Mouse (Mus musculus): Measurements from ENCODE around the gene Tfpt. TPM values are rescaled to one million over a fixed set of nuclear protein-coding genes. Genes with fewer than 3 reads are reported as not detected.
A peak's percentile ranks its signal among the peaks of the same experiment; 100 is the strongest.

The Tfpt gene
- polyA plus RNA-seq, 1 experiment from 2014 or later = 8.8 TPM

DNA sequence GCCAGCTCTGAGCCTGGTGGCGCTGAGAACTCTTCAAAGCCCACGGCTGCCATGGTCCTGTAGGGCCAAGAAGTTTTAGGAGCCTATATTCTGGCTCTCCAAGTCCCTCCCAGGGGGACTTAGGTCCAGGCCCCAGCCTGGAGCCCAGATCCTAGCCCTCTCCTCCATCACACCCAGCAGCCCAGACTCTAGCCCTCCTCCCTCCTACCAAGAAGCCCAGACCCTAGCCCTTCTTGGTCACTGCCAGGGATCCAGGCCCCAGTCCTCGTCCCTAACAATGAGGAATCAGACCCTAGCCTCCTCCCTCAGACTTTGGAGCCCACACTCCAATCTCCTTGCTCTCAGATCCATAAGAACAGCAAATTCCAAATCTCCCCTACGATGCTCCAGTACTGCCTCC is 699 bp downstream of the Tfpt start:
- ATAC-seq (peak; percentile 6; the same call in 1 of the 2 replicates), DNase-seq (no peak)
- H3K27ac ChIP-seq (ENCODE audit: low read depth) = peak overlapping the region; percentile 93
- no peak for TF ChIP-seq EP300 (IDR thresholded peaks at IDR 0.05; ENCODE audit: low read depth)
- no peak for TF ChIP-seq CTCF (IDR thresholded peaks at IDR 0.05; ENCODE audit: low read depth)
- H3K9me3 ChIP-seq (ENCODE audit: low read length) = no peaks in the 10 kb centered on the region
- H3K27me3 ChIP-seq (ENCODE audit: insufficient read depth, low read length) = no peaks in the 10 kb centered on the region
- H3K9ac ChIP-seq (replicated peaks) = peak overlapping the region; percentile 77
- H3K4me2 ChIP-seq (ENCODE audit: low read depth, low read length) = peak overlapping the region; percentile 83
- WGBS (ENCODE audit: insufficient replicate concordance) = 35% methylated on average over 4 of the region's 4 CpGs
- peak overlapping the region; percentile 73 for H3K4me3 ChIP-seq (ENCODE audit: low read depth, low read length)
- peaks cover 14% of the 10 kb centered on the region for H3K4me1 ChIP-seq (ENCODE audit: insufficient read depth)
- peaks cover 19% of the 10 kb centered on the region for H3K36me3 ChIP-seq (replicated peaks; ENCODE audit: insufficient read depth, low read length)

DNA sequence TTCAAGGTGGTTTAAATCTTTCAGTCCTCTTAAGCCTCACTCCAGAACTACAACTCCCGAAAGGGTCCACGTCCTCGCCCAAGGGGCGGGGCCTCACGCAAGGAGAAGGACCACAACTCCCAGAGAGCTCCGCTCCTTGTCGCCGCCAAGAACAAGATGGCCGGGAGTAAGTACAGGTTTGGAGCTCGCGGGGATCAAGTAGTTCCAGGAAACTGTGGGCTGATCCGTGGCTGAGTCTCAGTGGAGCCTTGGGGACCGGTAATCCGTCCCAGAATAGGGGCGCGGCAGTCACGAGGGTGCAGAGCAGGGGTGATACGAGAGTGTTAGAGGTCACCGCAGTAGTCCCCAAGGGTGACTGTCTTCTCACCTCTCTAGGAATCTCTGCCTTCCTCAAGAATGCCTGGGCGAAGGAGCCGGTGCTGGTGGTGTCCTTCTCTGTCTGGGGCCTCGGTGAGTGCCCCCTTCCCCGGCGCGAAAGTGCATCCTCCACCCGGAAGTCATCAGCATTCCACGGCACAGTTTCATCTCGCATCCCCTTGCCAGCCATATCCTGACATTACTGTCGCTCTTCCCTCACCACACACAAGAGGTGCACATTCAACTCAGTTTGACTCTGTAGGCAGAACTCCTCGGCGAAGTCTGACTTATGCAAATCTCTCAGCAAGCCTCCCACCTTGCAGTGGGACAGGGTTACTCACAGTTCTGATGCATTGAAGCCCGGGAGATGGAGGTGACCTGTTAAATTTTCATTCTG is 12.3 kb downstream of the Tfpt start, which contains the start of gene Ndufa3:
Gene Ndufa3, plus strand, starts transcription at position 132 of the 754 bp plus-strand sequence.
- peaks cover 14% of the 10 kb centered on the region for H3K4me1 ChIP-seq (ENCODE audit: insufficient read depth)
- 1% methylated on average over 31 of the region's 32 CpGs for WGBS (ENCODE audit: insufficient replicate concordance)
- no peaks in the 10 kb centered on the region for H3K27me3 ChIP-seq (ENCODE audit: insufficient read depth, low read length)
- peaks cover 22% of the 10 kb centered on the region for H3K36me3 ChIP-seq (replicated peaks; ENCODE audit: insufficient read depth, low read length)
- H3K27ac ChIP-seq (ENCODE audit: low read depth) = peak within 1 kb of the TSS; percentile 55
- peak within 1 kb of the TSS; percentile 78 for H3K4me2 ChIP-seq (ENCODE audit: low read depth, low read length)
- H3K9me3 ChIP-seq (ENCODE audit: low read length) = no peaks in the 10 kb centered on the region
- ATAC-seq (peak; percentile 98), DNase-seq (peak; percentile 89)
- TF ChIP-seq EP300 (IDR thresholded peaks at IDR 0.05; ENCODE audit: low read depth) (no peak), CTCF (IDR thresholded peaks at IDR 0.05; ENCODE audit: low read depth) (no peak)
- peak within 1 kb of the TSS; percentile 75 for H3K9ac ChIP-seq (replicated peaks)
- peak within 1 kb of the TSS; percentile 75 for H3K4me3 ChIP-seq (ENCODE audit: low read depth, low read length)

DNA sequence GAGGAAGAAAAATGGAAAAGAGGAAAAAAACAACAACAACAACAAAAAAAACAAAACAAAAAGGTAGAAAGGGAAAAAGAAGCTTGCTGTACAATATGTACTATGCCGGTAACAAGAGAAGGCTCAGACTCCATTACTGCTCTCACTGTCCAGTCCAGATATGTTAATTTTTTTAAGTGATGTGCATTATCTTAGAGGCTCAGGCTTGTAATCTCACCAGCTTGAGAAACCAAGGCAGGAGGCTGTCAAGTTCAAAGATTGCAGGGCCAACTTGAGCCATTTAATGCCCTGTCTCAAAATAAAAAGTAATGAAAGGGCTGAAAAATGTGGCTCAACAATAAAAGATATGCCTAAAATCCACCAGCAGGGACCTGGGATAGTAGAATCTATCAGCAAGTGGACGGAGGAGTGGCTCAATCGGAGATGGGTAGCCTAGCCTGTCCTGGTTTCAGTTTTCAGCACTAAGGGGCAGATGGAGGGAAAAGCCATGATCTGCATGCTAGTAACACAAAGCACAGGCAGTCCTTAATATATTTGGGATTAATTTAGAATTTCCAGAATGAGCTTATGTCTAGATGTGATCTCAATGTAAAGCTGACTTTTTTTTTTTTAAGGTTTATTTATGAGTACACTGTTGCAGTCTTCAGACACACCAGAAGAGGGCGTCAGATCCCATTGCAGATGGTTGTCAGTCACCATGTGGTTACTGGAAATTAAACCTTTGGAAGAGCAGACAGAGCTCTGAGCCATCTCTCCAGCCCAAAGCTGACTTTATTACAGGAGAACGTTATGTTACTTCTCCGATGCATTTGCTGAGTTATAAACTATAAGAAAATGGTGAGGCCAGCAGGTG is 13.1 kb downstream of the Tfpt start:
- no peak overlapping the region for H3K27ac ChIP-seq (ENCODE audit: low read depth)
- TF ChIP-seq EP300 (IDR thresholded peaks at IDR 0.05; ENCODE audit: low read depth) (peak; percentile 30; the same call in 1 of the 2 replicates), CTCF (IDR thresholded peaks at IDR 0.05; ENCODE audit: low read depth) (peak; percentile 68)
- no peaks in the 10 kb centered on the region for H3K27me3 ChIP-seq (ENCODE audit: insufficient read depth, low read length)
- WGBS (ENCODE audit: insufficient replicate concordance) = 33% methylated on average over 6 of the region's 6 CpGs
- no peak overlapping the region for H3K9ac ChIP-seq (replicated peaks)
- peak overlapping the region; percentile 75 for H3K4me3 ChIP-seq (ENCODE audit: low read depth, low read length)
- peak overlapping the region; percentile 78 for H3K4me2 ChIP-seq (ENCODE audit: low read depth, low read length)
- DNase-seq (no peak), ATAC-seq (peak; percentile 61)
- H3K4me1 ChIP-seq (ENCODE audit: insufficient read depth) = peaks cover 14% of the 10 kb centered on the region
- no peaks in the 10 kb centered on the region for H3K9me3 ChIP-seq (ENCODE audit: low read length)
- H3K36me3 ChIP-seq (replicated peaks; ENCODE audit: insufficient read depth, low read length) = peaks cover 22% of the 10 kb centered on the region

DNA sequence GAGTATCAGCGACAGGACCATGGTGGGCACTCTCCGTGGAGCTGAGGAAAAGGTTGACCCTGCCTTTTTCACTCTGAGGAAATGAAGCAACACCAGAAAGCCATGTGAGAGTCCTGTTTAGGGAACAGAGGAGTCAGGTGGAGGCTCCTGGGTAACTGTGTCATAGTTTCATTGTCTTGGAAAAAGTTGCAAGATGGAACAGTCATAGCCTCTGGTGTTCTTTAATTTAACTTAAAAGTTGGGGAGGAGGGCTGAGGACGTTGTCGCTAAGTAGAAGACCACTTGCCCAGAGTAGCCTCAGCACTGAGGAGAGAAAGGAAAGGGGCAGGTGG is 13.7 kb downstream of the Tfpt start, which contains the start of gene Oscar:
Gene Oscar, minus strand, starts transcription at position 101 of the 332 bp plus-strand sequence.
- peaks cover 22% of the 10 kb centered on the region for H3K36me3 ChIP-seq (replicated peaks; ENCODE audit: insufficient read depth, low read length)
- peak within 1 kb of the TSS; percentile 78 for H3K4me2 ChIP-seq (ENCODE audit: low read depth, low read length)
- H3K4me1 ChIP-seq (ENCODE audit: insufficient read depth) = peaks cover 14% of the 10 kb centered on the region
- H3K9me3 ChIP-seq (ENCODE audit: low read length) = no peaks in the 10 kb centered on the region
- H3K4me3 ChIP-seq (ENCODE audit: low read depth, low read length) = peak within 1 kb of the TSS; percentile 75
- no peak within 1 kb of the TSS for H3K27ac ChIP-seq (ENCODE audit: low read depth)
- H3K27me3 ChIP-seq (ENCODE audit: insufficient read depth, low read length) = no peaks in the 10 kb centered on the region
- TF ChIP-seq CTCF (IDR thresholded peaks at IDR 0.05; ENCODE audit: low read depth) = no peak
- TF ChIP-seq EP300 (IDR thresholded peaks at IDR 0.05; ENCODE audit: low read depth) = no peak
- ATAC-seq (no peak), DNase-seq (no peak)
- no peak within 1 kb of the TSS for H3K9ac ChIP-seq (replicated peaks)
- WGBS (ENCODE audit: insufficient replicate concordance) = 69% methylated on average over 4 of the region's 4 CpGs

DNA sequence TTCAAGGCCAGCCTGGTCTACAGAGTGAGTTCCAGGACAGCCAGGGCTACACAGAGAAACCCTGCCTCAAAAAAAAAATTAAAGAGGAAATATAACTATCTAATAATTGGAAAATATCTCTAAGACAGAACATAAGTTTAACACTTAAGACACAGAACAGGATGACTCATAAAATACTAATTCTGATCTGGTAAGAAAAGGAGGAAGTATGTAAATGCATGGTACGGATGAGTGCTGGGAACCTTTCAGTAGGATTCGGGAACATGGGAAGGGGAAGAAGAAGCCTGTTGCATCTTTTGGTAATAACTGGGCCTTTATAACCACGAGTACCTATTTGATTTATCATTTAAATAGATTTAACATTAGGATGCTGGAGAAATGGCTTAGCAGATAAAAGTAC is 15.7 kb downstream of the Tfpt start:
- no peak for TF ChIP-seq CTCF (IDR thresholded peaks at IDR 0.05; ENCODE audit: low read depth)
- Histone ChIP-seq H3K27me3 (ENCODE audit: insufficient read depth, low read length) (no peaks in the 10 kb centered on the region), H3K4me1 (ENCODE audit: insufficient read depth) (peaks cover 14% of the 10 kb centered on the region), H3K27ac (ENCODE audit: low read depth) (no peak overlapping the region), H3K36me3 (replicated peaks; ENCODE audit: insufficient read depth, low read length) (peaks cover 5% of the 10 kb centered on the region; the same call in 1 of the 2 replicates), H3K9me3 (ENCODE audit: low read length) (no peaks in the 10 kb centered on the region), H3K9ac (replicated peaks) (no peak overlapping the region), H3K4me2 (ENCODE audit: low read depth, low read length) (no peak overlapping the region), H3K4me3 (ENCODE audit: low read depth, low read length) (no peak overlapping the region)
- no peak for DNase-seq
- WGBS (ENCODE audit: insufficient replicate concordance) = 54% methylated on average over 3 of the region's 3 CpGs
- no peak for ATAC-seq

DNA sequence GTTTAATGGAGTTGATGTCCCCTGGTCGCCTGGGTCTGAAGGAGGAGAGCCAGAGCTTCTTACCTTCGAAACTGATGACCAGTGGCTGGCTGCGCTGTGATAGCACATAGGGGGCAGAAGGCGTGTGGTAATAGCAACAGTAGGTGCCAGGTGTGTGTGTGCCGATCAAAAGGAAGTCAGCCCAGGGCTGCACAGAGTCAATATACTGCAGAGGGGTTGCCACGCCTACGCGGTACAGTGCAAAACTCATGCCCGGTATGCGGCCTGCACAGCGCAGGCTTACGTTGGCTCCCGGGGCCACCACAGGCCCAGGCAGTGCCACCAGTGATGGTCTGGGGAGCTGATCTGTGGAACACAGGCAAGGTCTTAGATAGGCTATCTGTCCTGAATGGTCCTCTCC is 18.7 kb downstream of the Tfpt start:
- H3K4me3 ChIP-seq (ENCODE audit: low read depth, low read length) = no peak overlapping the region
- 0 out of 2 replicates have a peak, but pooled peaks have one; percentile 11 for ATAC-seq
- 80% methylated on average over 13 of the region's 13 CpGs for WGBS (ENCODE audit: insufficient replicate concordance)

More for the DNA sequence above, 18.7 kb downstream of the Tfpt start:
- no peaks in the 10 kb centered on the region for H3K9me3 ChIP-seq (ENCODE audit: low read length)
- no peaks in the 10 kb centered on the region for H3K27me3 ChIP-seq (ENCODE audit: insufficient read depth, low read length)
- no peak for DNase-seq
- no peak overlapping the region for H3K4me2 ChIP-seq (ENCODE audit: low read depth, low read length)
- H3K9ac ChIP-seq (replicated peaks) = no peak overlapping the region
- H3K27ac ChIP-seq (ENCODE audit: low read depth) = no peak overlapping the region
- no peak for TF ChIP-seq CTCF (IDR thresholded peaks at IDR 0.05; ENCODE audit: low read depth)
- TF ChIP-seq EP300 (IDR thresholded peaks at IDR 0.05; ENCODE audit: low read depth) = no peak
- no peaks in the 10 kb centered on the region for H3K4me1 ChIP-seq (ENCODE audit: insufficient read depth)
- no peaks in the 10 kb centered on the region for H3K36me3 ChIP-seq (replicated peaks; ENCODE audit: insufficient read depth, low read length)

Measured in liver, postnatal 0 days (tissue).